Mouse (Mus musculus): ENCODE measurements around the gene Ascl2.

GRCm38 (mm10) chr7:142917659-142918058 is 51.4 kb downstream of the Ascl2 start:
- no peak for TF ChIP-seq CTCF (IDR thresholded peaks at IDR 0.05; ENCODE audit: insufficient read depth, low read length)
- no peak for TF ChIP-seq POLR2A (IDR thresholded peaks at IDR 0.05; ENCODE audit: borderline replicate concordance, extremely low read depth, low read depth, low read length)

All from lung, adult 2 months (tissue).